Mouse (Mus musculus): ENCODE measurements at regions not wholly inside any gene's neighbourhood (a gene's known extent, or its start where the extent isn't known, plus 50 kb on each side); places are given as distances from the start of the nearest gene placed in this dataset.

DNA sequence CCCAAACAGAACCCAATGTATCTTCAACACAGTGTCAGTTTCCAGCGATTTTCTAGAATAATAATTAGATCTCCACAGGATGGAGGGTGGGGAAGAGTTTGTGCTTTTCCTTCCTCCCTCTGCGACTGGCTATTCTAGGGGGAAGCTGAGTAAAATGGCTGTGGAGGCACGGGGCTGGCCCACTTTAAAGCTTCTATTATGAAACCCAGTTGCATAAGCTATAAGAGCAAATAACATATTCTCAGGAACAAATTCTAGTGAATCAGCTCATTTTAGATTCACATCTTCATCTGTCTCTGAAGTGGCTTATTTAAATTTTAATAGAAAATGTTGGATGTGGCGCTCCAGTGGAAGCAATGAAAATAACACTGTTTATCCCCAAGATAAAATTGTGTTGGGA lies 102.6 kb upstream of the Cpeb2 start:
- no peak for DNase-seq
- intact Hi-C loops (cut with DNase I) = no loop called here

DNA sequence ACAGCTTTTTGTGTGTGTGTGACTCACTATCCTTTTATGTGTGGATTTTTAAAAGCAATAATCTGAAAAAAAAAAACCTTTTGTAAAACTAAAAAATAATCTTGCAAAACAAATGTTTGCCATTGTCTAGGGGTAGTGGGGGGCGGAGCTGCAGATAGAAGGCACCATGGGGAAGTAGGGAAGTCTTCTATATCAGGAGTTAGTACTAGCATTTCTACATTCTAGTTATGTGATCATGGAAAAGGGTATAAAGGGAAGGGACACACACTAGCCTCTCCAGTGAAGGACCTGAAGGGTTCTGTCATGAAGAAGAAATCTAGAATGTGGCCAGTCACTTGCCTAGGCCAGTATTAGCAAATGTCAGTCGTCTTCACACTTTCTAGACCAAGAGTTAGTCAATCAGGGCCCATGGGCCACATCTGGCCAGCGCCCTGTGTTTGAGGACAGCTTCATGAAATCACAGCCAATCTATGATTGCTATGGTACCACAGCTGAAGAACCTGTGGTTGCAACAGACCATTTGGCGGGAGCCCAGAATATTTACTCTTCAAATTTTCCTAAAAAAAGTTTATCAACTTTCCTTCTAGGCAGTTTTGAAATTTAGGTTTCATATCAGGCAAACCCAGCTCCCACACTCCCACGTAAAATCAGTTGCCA lies 101.9 kb upstream of the Cpeb2 start:
- no peak for DNase-seq
- intact Hi-C loops (cut with DNase I) = no loop called here

DNA sequence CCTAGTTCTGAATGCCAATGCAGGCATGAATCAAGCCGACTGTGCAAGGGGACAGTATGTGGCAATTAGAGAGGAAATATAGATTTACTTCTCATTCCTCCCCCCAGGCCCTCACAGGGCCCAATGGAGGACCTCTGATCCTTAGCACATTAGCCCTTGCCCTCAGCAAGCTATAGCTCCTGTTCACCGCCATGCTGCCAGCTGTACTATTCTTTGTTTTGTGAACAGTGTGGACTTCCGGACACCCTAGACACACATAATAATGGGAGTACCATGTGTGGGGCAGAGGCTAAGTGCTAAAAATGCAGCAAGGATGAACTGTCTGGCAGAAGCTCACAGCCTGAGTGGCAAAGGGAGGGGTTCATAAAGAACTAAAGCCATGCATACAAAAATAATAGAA lies 99.3 kb upstream of the Cpeb2 start:
- intact Hi-C loops (cut with DNase I) = no loop called here
- DNase-seq = no peak

DNA sequence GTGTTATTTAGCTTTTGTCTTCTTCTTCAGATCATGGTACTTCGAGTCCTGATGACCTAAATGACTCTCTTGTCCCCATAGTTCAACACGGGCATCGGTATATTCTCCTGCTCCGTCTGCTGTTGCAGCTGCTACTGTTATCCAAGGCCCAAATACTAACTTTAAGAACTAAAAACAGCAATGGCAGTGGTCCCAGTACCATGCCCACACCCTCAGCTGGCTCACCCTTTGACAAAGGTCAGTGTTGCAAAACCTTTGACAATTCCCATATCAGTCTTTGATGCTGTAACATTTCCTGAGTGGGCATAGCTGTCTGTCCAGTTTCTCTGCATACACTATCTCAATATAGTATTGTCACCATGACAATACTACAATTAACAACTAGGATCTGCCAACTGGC lies 96.8 kb upstream of the Cpeb2 start:
- DNase-seq = no peak
- intact Hi-C loops (cut with DNase I) = no loop called here

DNA sequence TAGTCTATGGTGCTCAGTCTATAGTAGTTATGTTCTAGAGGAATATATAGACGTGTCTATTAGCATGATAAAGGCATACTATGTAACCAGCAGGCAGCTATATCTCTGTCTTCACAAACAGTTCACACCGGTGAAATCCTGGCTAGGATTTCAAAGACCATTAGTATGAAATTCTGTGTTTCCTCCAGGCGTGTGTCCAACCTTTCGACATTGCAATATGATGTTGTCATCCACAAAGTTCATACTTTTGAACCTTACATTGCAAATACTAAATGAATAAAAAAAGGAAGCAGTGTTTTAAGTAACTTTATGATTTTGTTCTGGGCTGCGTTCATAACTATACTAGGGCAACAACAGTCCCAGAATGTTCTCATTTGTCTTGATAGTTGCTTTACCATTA lies 95.2 kb upstream of the Cpeb2 start:
- intact Hi-C loops (cut with DNase I) = no loop called here
- DNase-seq = no peak

DNA sequence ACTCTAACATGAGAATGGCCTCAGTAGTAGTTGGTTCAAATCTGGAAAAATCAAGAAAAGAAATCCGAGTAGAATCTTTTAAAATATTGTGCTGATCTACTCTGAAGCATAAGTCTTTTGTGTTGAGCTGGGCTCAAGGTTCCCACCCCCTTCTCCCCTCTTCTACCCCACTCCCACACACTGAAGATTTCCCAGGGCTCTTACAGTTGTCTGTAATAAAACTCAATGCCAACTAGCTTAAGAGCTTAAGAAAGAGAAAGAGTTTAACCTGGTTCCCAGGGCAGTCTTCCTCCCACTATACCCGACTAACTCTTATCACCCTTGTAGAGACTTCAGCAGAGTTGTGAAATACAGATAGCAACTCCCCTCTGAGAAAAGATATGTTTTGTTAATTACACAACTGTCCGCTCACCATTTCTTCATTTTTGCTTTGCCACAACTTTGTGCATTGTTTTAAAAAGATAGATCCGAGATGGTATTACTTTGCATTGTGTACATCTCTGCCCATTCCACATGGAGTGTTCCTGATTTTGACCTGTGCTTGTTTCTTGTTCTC lies 94.0 kb upstream of the Cpeb2 start:
- intact Hi-C loops (cut with DNase I) = no loop called here

DNA sequence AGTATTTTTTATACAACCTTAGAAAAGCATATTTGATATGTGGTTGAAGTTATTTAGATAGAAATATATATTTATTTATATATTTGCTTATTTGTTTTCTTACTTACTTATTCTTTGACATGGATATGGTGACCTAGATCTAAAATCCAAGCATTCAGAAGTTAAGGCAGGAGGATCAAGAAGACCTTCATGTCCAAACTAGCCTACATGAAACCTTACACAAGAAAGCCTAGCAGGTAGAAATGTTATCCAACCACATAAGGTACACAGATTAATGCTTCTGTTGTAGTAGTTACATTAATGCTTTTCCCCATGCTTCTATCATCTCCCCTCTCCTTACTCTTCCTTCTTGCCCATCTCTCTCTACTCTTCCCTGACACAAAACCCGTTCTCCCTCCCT lies 93.2 kb upstream of the Cpeb2 start:
- no peak for DNase-seq
- intact Hi-C loops (cut with DNase I) = no loop called here

More for the DNA sequence above, 94.0 kb upstream of the Cpeb2 start:
- DNase-seq = no peak

DNA sequence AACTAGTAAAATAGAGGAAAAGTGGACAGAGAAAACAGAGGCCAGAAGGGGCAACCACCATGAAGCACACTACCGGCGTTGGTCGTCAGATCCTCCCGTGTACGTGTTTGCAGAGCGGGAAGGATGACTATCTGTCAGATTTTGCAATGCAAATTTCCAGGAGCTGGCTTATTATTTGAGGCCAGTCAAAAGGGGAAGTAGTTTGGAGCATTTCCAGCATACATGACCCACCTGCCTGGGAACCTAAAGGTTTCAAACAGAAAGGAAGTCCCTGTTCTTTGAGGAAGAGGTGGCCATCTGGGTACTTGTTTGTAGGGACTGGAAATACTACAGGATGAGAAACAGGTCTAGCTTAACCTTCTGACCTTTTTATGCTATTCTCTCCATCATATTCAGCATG lies 87.0 kb upstream of the Cpeb2 start:
- intact Hi-C loops (cut with DNase I) = no loop called here
- no peak for DNase-seq

DNA sequence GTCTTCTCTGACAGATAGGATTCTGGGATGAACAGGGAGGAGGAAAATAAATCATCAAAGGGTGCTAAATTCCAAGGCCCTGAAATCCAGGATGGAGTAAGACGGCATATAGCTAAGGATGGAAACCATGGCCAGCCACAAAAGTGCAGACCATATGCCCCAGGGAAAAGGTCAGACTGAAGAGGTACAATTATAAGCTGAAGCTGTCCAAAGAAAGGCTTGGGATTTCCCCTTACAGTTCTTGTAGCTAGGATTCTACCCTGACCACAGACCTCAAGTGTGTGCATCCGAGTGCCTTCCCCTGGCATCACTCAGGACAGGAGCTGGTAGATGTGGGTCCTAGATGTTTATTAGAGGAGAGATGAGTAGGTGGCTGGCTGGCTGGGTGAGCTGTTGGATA lies 86.0 kb upstream of the Cpeb2 start:
- intact Hi-C loops (cut with DNase I) = no loop called here

DNA sequence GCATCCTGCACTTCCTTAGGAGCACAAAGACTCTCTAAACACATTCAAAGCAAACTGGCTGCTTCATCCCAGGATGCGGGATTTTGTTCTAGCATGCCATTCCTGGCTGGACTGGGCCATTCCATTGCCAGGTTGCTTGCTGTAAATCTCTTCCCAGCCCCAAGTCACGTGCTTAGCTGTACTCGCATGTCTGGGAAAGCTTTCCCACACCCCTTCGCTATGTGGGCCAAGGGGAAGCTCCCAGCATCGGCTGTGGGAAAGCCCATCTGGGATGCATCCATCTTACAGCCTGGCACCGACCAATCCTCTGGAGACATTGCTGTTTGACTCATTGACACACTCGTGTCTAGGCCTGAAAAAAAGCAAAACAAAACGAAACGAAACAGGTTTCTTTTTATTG lies 84.5 kb upstream of the Cpeb2 start:
- peak in 1 of 2 experiments; percentile 11 for DNase-seq
- intact Hi-C loops (cut with DNase I) = no loop called here

More for the DNA sequence above, 86.0 kb upstream of the Cpeb2 start:
- DNase-seq = no peak

DNA sequence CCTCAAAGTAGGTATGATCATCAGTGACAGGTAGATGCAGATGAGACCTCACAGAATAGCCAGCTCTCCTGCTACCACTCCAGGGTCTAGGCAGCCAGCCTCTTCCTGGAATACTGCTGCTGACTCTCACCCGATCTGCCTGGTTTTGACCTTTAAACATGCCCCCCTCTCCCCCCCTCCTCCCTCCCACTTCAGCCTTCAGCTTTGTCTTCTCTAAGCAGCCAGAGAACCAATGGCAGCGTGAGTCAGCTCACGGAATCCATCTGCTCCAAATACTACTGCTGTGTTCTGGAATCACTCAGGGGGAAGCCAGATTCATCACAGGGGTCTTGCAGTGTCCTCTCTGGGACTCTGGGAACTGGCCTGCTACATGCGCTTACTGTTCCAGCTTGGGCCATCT lies 83.4 kb upstream of the Cpeb2 start:
- intact Hi-C loops (cut with DNase I) = no loop called here
- no peak for DNase-seq

DNA sequence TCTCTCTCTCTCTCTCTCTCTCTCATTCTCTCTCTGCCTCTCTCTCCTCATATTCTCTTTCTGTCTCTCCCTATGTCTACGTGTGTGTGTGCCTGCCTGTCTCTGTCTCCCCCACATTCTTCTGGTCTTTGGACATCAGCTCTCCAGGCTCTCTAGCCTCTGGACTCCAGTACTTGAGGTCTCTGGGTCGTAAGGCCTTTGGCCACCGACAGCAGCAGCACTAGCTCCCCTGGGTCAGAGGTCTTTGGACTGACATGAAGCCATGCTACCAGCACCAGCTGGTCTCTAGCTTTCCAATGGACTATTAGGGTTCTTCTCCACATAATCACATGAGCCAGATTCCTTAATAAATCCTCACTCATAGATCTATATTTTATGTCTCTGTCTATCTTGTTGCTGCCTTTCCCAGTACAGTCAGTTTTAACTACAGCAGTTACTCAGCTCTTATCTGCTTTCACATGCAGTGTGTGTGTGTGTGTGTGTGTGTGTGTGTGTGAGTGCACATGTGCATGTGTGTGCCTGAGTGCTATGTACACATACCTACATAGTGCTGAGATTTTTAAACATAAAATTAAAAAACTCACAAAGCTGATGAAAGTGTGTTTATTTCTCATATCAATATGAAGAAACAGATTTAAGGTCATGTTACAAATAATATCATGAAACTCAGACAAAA lies 81.7 kb upstream of the Cpeb2 start:
- no peak for DNase-seq
- intact Hi-C loops (cut with DNase I) = no loop called here

DNA sequence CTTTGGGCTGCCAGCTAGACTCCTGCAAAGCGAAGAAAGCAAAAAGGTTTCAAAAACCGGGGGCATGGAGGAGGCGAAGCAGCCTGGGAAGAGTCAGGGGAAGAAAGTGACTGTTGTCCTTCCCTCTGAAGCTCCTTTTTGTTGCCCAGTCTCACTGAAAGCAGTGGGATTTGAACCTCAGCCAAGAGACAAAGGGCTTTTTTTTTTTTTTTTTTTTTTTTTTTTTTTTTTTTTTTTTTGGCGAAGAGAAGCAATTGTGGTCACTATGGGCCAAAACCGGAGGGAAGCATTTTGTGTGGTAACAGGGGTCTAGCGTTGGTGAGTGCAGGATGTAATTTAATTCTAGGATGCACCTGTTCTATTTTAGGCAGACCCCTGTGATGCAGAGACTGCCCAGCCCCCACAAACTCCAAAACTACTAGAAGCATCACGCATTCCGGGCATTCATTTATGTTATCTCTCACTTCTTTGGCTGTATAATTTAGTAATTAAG lies 80.8 kb upstream of the Cpeb2 start:
- DNase-seq = no peak
- intact Hi-C loops (cut with DNase I) = no loop called here

DNA sequence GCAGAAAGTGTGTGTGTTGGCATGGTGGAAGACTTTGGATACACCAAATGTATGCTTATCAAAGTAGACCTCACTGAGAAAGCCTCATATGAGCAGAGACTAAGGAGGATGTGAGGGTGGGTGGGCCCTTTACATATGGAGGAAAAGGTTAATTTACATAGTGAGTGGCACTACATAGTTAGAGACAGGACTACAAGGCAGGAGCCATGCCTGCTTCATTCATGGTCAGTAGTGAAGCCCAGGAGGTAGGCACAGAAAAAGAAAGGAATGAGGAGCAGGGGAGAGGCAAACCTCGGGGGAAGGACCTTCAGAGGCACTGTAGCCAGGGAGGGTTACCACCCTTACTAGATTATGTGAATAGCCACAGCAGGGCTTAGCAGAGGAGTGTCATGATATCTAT lies 80.1 kb upstream of the Cpeb2 start:
- intact Hi-C loops (cut with DNase I) = no loop called here
- DNase-seq = no peak

DNA sequence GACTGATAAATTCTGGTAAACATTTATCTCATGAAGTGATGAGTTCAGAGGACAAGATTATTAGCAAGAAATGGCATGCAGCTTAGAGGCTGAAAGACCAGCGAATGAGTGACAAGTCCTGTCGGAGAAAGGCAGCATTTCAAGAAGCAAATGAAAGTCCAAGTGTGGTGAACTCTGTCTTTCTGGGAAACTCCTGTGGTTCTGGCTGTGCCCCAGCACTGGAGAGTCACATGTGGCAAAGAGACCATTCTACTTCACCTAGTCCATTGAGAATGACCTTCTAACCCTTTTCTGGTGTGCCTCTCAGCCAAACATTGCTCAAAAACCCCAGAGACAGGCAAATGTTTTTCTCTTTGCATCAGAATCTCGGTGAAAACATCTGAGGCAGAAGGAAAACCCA lies 76.2 kb upstream of the Cpeb2 start:
- DNase-seq = no peak
- intact Hi-C loops (cut with DNase I) = no loop called here

DNA sequence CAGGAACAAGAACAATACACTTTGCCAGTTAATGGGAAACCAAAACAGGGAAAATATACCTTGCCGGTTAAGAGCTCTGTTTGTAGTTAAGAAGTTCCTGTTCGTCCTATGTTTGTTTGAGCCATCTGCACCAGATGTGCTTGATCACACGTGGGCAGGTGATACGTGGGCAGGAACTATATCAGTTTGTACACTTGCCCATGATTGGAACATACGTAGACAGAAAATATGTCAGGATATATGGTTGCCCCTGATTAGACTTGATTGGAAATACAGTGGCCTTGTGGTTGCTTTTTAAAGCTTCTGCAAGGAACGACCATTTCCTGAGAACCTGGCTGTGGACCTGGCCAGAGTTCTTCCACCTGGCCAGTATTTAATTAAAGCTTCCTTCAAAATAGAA lies 72.8 kb upstream of the Cpeb2 start:
- DNase-seq = no peak
- intact Hi-C loops (cut with DNase I) = no loop called here

DNA sequence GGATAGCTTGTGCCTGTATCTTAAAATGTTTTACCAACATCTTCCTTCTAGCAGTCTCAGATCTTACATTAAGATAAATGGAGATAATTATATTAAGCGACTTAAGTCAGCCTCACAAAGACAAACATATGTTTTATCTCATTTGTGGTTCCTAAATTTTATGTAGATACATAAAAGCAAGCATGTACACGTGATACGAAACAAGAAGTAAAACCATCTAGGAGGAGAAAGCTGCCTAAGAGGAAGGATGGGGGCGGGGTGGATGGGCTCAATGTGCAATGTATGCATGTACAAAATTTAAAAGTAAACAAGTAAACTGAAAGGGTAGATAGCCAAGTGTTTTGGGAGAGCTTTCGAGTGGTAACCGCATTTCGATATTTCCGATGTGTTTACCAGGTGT lies 51.5 kb upstream of the Cpeb2 start:
- intact Hi-C loops (cut with DNase I) = no loop called here
- DNase-seq = no peak
